Mouse (Mus musculus) ES-E14 (cell line): ENCODE measurements around the gene Crebbp. TPM values are rescaled to one million over a fixed set of nuclear protein-coding genes. Genes with fewer than 3 reads are reported as not detected.

Experiments used
- DNase-seq: peaks from one replicate; pipeline ENCODE4 v3.0.0-alpha.2; 2013; ENCODE audit warnings: low read depth, low spot score
- H3K27ac ChIP-seq: 2 replicates; pipeline ENCODE4 v1.5.1; 2012; ENCODE audit warnings: low read depth, mild to moderate bottlenecking, low read length, moderate library complexity, mixed read lengths; ENCODE audit not compliant: poor library complexity, insufficient read depth, severe bottlenecking
- H3K36me3 ChIP-seq: 2 replicates; pipeline ENCODE4 v1.6.1; 2012; ENCODE audit warnings: mild to moderate bottlenecking, low read length, moderate library complexity, mixed read lengths; ENCODE audit not compliant: control insufficient read depth, poor library complexity, insufficient read depth, severe bottlenecking
- H3K4me1 ChIP-seq, 2 experiments: fragments of 150-350 bp in 1 of 2; sonication (generic) in 1 of 2; 2 replicates each; pipeline ENCODE4 v1.6.1; 2012; ENCODE audit warnings: low read length in 2 of 2, mild to moderate bottlenecking in 1 of 2, mixed read lengths in 1 of 2; ENCODE audit not compliant: control insufficient read depth in 2 of 2, insufficient read depth in 2 of 2, poor library complexity in 1 of 2
- H3K4me3 ChIP-seq, 2 experiments: fragments of 150-350 bp in 1 of 2; sonication (generic) in 1 of 2; 2 replicates each; pipeline ENCODE4 v1.5.1; 2012; ENCODE audit warnings: low read length in 2 of 2, low read depth in 1 of 2, mild to moderate bottlenecking in 1 of 2, mixed read lengths in 1 of 2; ENCODE audit not compliant: insufficient read depth in 1 of 2, poor library complexity in 1 of 2, severe bottlenecking in 1 of 2
- H3K9ac ChIP-seq: 2 replicates; pipeline ENCODE4 v1.6.1; 2012; ENCODE audit warnings: low read depth, mild to moderate bottlenecking, low read length, mixed read lengths; ENCODE audit not compliant: poor library complexity, insufficient read depth, severe bottlenecking
- H3K9me3 ChIP-seq: fragments of 150-350 bp; sonication (generic); 2 replicates; pipeline ENCODE4 v1.6.1; 2012; ENCODE audit warnings: low read depth, mild to moderate bottlenecking, low read length; ENCODE audit not compliant: control insufficient read depth, insufficient read depth
- CHD2 ChIP-seq: IDR thresholded peaks from 2 replicates; pipeline ENCODE4 v1.6.1; 2014; ENCODE audit warnings: mild to moderate bottlenecking, low read depth, low read length, inconsistent platforms
- HCFC1 ChIP-seq: IDR thresholded peaks from 2 replicates; pipeline ENCODE4 v1.6.1; 2012; ENCODE audit warnings: low read length, inconsistent platforms, borderline replicate concordance; ENCODE audit not compliant: insufficient read depth
- MAFK ChIP-seq: IDR thresholded peaks from 2 replicates; pipeline ENCODE4 v1.6.1; 2014; ENCODE audit warnings: mild to moderate bottlenecking, low read depth, low read length, inconsistent platforms; ENCODE audit not compliant: insufficient read depth
- ZC3H11A ChIP-seq: IDR thresholded peaks from 2 replicates; pipeline ENCODE4 v1.6.1; 2012; ENCODE audit warnings: low read depth, mild to moderate bottlenecking, inconsistent platforms, low read length, borderline replicate concordance
- ZNF384 ChIP-seq: IDR thresholded peaks from 2 replicates; pipeline ENCODE4 v1.6.1; 2012; ENCODE audit warnings: low read depth, low read length, inconsistent platforms
- in situ Hi-C, 2 experiments: fragments of 600-800 bp; cut with MboI; formaldehyde crosslinking; loops; one replicate each; pipeline ENCODE4 v1.15.1; 2025; ENCODE audit warnings: low sequenced_read_pairs in 2 of 2, inconsistent platforms in 1 of 2; ENCODE audit not compliant: unreplicated experiment in 2 of 2
- total RNA-seq: library from RNA; depleted of rRNA; stranded (reverse); fragments of 300-350 nt; gene quantifications from 2 replicates; pipeline ENCODE4 v1.2.3, GENCODE M21; 2012

Crebbp gene
- total RNA-seq, 1 experiment, result 26.8 TPM

DNA sequence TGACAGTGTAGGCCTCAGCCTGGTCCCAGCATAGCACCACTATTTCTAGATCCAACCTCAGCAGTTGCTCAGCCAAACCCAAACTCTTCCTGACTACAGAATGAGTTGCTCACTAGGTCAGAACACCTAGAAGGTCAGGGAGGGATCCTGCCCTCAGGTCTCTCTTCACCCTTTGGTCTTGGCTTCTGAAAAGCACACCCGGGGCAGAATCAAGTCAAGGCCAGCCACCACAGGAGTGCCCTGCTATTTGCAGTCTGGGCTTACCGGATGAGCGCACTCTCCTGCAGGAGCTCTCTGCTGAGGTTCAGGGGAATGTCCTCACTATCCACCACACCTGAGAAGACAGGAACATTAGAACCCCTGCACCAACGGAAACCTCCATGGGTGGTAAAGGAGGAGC, 161.2 kb downstream of the Crebbp start:
- no peak for DNase-seq
- no peak for TF ChIP-seq MAFK
- no peak for TF ChIP-seq CHD2
- no peak for TF ChIP-seq HCFC1
- TF ChIP-seq ZC3H11A, result no peak
- TF ChIP-seq ZNF384, result no peak
- Histone ChIP-seq H3K36me3 (peaks cover 66% of the 10 kb centered on the region), H3K9ac (no peak overlapping the region), H3K4me3 (no peak overlapping the region), H3K27ac (no peak overlapping the region), H3K9me3 (no peaks in the 10 kb centered on the region), H3K4me1 (no peaks in the 10 kb centered on the region)
- in situ Hi-C loops, result no loop called here

DNA sequence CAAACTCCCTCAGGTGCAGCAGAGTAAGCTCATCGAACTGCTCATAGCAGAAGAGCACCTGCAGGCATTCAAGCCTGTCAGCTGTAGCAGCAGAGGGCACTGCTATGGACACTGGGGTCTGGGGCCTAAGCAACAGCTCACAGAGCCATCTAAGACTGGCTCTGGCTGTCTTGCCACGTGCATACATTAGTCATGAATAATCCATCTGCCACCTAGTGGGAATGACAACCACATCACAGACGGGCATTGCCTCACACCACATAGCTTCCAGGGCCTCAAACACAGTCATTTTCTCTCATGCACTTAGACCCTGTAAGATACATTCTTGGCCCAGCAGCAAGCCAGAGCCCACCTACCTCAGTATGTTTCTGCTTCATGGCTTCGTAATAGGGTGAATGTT, 168.3 kb downstream of the Crebbp start:
- peaks cover 56% of the 10 kb centered on the region for H3K36me3 ChIP-seq
- in situ Hi-C loops, result no loop called here
- H3K9ac ChIP-seq, result no peak overlapping the region
- no peak for DNase-seq
- TF ChIP-seq HCFC1 (no peak), CHD2 (no peak), MAFK (no peak), ZC3H11A (no peak), ZNF384 (no peak)
- no peaks in the 10 kb centered on the region for H3K9me3 ChIP-seq
- H3K4me3 ChIP-seq, result no peak overlapping the region
- no peak overlapping the region for H3K27ac ChIP-seq
- H3K4me1 ChIP-seq, result no peaks in the 10 kb centered on the region

DNA sequence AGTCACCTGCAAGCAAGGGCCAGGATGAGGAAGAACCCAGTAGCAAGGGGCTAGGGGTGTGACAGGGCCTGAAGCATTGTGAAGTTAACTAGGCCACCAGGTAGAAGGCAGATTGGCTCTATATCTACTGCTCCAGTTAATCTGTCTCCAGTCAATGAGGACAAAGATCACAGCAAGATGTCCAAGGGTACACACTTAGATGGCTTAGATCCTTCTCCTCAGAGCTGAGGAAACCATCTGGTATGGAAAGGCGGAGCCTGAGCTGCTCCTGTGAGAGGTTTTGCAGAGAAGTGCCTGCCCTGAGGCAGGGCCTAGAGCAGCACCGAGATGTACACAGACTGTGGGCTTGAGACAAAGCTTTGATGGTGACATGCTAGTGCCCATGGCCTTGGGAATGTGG, 169.7 kb downstream of the Crebbp start:
- TF ChIP-seq ZC3H11A, result no peak
- TF ChIP-seq CHD2, result no peak
- no peak for TF ChIP-seq ZNF384
- TF ChIP-seq HCFC1, result no peak
- TF ChIP-seq MAFK, result no peak
- no peak overlapping the region for H3K9ac ChIP-seq
- in situ Hi-C loops, result no loop called here
- no peak for DNase-seq
- H3K9me3 ChIP-seq, result no peaks in the 10 kb centered on the region
- no peaks in the 10 kb centered on the region for H3K4me1 ChIP-seq
- H3K36me3 ChIP-seq, result peaks cover 63% of the 10 kb centered on the region
- no peak overlapping the region for H3K4me3 ChIP-seq
- no peak overlapping the region for H3K27ac ChIP-seq

DNA sequence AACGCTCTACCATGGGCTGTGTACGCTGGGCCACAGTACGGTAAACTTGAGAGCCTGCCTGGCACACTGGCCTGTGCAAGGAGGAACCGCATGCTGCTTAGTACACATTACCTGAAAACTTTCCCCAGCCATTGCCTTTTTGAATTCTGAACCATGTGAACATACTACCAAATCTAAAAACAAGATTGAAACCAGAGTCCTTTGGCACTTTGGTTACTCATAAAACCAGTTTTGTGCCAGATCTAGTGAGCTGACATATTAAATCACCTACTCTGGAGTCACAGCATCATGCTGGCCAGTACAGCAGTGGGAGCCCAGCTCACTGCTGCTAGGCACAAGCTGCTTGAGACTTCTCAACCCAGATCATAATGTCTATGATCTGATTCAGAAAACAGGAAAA, 172.2 kb downstream of the Crebbp start:
- Histone ChIP-seq H3K4me1 (peaks cover 0 to 4% of the 10 kb centered on the region in 2 experiments; a peak in 1 of 4 replicates), H3K9me3 (no peaks in the 10 kb centered on the region), H3K9ac (no peak overlapping the region), H3K27ac (no peak overlapping the region), H3K36me3 (peaks cover 68% of the 10 kb centered on the region), H3K4me3 (no peak overlapping the region)
- in situ Hi-C loops, result no loop called here
- no peak for DNase-seq
- TF ChIP-seq ZC3H11A (no peak), CHD2 (no peak), ZNF384 (no peak), MAFK (no peak), HCFC1 (no peak)

DNA sequence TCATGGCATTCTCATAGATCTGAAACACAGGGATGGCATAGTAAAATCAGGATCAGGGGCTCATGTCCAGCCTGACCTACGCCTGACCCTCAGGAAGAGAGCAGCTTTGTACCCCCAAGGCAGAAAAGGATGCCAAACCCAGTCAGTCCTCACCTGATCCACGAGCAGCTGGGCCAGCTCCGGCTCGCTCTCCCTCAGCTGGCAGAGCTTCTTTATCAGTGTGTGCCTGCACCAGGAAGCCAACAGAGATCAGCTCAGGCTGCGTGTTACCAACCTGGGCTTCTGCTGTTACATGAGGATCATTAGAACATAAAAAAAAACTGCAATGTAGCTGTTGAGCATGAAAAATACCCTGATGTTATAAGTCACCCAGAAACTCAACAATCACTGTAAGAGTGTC, 173.6 kb downstream of the Crebbp start:
- no peak for TF ChIP-seq ZC3H11A
- TF ChIP-seq CHD2, result no peak
- no peak for TF ChIP-seq MAFK
- TF ChIP-seq ZNF384, result no peak
- no peak for TF ChIP-seq HCFC1
- no peaks in the 10 kb centered on the region for H3K9me3 ChIP-seq
- DNase-seq, result no peak
- H3K9ac ChIP-seq, result no peak overlapping the region
- in situ Hi-C loops, result no loop called here
- H3K27ac ChIP-seq, result no peak overlapping the region
- peaks cover 0 to 5% of the 10 kb centered on the region in 2 experiments; a peak in 1 of 4 replicates for H3K4me1 ChIP-seq
- no peak overlapping the region for H3K4me3 ChIP-seq
- peaks cover 56% of the 10 kb centered on the region for H3K36me3 ChIP-seq
